Mouse (Mus musculus): Measurements from ENCODE around the gene Dop1a.

The Dop1a gene

GRCm38 (mm10) chr9:86466990-86467870 lies at the start of gene Dop1a:
Gene Dop1a (plus strand): TSS chr9:86467154.
- peak; percentile 93 to 94 for DNase-seq

DNA sequence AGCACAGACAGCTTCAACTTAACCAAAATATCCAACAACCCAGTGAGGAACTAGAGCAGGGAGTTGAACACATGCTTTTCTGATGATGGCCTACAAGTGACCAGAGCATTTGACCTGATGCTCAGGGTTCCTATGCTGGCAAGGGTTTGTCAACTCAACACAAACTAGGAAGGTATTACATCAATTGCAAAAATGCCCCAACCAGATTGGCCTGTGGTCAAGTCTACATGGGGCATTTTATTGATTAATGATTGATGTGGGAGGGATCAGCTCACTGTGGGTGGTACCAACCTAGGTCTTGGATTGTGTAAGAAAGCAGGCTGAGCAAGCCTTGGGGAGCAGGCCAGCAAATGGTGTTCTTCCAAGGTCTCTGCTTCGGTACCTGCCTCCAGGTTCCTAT lies 49.0 kb upstream of the Dop1a start:
- DNase-seq, result no peak

- no peak for DNase-seq
Observed at GRCm38 (mm10) chr9:86419366-86419765, 47.6 kb upstream of the Dop1a start.

DNA sequence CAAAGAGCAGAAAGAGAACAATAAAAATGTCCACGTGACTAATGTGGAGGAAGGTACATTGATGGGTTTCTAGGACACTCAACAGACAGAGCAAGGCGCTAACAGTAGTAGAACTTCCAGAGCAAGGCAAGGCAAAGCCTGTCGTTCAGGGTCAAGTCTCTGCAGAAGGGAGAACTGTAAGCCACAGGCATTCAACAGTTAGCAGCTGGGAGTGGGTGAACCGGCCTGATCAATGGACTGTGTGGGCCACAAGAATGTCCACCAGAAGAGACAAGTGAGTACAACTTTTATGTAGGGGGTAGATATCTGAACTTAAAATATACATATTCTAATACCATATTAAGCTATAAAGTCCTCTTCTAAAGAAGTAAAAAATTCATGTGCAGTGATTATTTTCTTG lies 43.6 kb upstream of the Dop1a start:
- no peak for DNase-seq

DNA sequence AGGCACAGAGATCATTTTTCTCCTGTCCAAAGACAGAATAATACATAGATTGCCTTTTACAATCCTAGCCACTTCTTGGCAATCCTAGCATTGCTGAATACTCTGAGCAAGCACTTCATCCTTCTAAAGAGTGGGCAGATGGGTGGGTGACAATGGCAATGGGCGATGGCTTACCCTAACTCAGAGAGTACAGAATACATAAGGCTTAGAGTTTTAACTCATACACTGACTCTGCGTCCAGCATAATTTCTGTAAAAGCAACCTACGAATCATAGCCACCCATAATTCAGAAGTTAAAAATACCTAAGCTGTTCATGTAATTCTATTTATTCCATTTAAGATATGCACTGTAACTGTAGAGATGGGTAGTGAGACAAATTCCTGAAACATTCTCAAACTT lies 31.4 kb upstream of the Dop1a start:
- no peak for DNase-seq

DNA sequence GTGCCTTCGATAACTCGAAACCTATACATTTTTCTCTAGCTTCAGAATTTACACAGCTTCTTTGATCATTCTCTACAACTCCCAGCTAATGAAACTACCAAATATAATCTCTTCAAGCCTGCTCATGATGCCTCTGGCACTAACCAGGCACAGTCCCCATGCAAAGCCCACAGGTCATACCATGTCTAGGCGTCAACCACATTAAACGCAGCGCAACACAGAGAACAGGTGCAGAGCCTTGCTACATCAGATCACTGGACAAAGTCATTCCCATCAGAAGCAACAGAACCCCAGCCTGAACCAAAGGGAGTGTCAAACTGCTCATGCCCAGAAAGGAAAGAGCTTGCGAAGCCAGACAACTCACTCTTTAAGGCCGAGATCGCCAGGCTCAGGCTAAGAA lies 30.3 kb upstream of the Dop1a start:
- no peak for DNase-seq

DNA sequence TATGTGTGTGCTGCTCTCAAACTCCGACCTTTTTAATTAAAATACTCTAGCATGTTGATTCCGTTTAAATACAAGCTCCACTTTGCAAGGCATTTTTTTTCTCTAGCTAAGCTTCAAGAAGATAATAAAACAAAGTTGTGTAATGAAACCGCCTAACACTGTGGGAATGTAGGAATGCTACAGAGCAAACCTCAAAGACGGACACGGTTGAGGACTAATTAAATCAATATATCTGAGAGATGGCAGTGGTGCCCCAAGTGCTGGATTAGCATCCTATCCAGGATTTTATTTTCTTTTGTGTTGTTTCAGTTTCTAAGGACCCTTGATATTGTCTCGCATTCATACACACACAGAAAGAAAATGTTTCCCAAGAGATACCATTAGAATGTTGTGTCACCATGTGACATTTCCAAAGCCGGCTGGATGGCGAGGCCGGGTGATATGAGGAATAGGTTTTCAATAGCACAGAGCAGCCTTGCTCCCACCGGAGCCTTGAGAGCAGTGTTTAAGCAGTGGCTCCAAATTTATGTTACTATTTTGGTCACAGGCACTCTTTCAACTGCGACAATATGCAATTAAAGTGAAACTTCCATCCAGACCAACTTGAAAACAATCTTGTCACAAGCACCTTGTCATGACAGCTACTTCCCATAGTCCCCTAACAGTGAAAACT lies 28.5 kb upstream of the Dop1a start:
- DNase-seq, result no peak

- no peak for DNase-seq
Observed at GRCm38 (mm10) chr9:86442248-86442647, 24.7 kb upstream of the Dop1a start.

DNA sequence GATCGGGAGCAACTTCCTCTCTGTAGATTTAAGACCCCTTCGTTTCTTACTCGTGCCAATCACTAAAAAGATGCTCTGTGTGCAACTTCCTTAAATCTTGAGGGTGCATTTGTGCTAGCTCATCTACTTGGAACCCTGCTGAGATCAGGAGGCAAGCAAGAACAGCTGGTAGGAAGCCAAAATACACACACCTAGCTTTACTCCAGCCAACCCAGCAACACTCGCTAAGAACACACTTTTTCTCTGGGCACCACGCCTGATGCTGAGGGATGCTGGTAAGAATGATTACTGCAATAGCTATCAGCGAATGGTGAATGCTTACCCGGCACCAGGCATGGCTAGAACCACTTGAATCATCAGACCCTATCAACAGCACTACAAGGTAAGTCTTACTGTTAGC lies 20.1 kb upstream of the Dop1a start:
- no peak for DNase-seq

GRCm38 (mm10) chr9:86447431-86447830 lies 19.5 kb upstream of the Dop1a start:
- DNase-seq, result no peak

DNA sequence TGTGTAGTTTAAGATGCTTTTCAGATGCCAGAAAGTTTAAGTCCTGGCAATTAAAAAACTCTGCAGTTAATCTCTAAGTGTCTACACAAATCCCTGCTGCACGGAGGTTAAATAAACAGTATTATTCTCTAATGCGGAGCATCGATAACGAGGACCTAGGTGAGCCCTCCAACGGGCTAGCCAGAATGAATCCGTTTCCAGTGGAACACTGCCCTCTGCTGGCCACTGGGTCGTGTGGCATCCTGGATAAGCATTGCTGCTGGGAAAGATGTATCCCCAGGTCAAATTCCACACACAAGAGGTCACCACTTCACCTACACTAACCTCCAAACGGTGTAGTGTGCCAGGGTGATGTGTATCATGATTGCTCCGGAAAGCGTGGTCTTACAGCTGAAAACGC lies 17.4 kb upstream of the Dop1a start:
- DNase-seq, result peak; percentile 59 to 78

DNA sequence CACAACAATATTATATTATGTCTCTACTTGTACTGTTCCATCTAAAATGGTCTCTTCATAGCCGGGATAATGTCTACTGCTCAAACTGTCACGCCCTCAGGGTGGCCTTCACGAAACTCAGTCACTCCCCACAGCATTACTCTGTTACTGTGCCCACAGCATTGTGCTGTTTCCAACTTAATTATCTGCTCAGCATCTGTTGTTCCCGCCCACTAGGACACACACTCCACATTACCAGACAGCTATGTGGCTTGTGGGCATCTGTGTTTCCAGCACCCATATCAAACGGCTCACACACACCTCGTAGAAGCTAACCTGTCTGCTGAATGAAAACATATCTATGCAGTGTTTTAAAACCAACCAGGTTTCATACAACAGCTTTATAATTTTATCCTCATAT lies 15.9 kb upstream of the Dop1a start:
- no peak for DNase-seq

DNA sequence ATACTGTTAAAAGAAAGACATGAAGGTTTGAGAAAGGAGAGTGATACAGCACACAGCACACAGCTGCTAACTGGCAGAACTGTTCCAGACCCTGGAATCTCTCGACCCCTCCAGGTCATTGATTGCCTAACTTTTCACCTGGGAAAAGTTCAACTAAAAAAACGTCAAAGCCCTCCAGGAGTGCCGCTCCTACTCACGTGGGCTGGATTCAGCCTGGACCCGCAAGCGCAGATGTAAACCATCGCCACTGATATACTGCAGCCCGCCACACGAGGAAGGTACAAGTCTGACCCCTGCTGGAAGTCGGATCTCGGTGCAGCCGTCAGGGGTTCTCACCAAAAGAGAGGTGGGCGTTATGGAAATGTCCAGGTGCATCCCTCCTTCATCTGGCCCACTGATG lies 15.3 kb upstream of the Dop1a start:
- peak; percentile 49 to 68 for DNase-seq

GRCm38 (mm10) chr9:86453626-86454025 lies 13.3 kb upstream of the Dop1a start:
- no peak for DNase-seq

DNA sequence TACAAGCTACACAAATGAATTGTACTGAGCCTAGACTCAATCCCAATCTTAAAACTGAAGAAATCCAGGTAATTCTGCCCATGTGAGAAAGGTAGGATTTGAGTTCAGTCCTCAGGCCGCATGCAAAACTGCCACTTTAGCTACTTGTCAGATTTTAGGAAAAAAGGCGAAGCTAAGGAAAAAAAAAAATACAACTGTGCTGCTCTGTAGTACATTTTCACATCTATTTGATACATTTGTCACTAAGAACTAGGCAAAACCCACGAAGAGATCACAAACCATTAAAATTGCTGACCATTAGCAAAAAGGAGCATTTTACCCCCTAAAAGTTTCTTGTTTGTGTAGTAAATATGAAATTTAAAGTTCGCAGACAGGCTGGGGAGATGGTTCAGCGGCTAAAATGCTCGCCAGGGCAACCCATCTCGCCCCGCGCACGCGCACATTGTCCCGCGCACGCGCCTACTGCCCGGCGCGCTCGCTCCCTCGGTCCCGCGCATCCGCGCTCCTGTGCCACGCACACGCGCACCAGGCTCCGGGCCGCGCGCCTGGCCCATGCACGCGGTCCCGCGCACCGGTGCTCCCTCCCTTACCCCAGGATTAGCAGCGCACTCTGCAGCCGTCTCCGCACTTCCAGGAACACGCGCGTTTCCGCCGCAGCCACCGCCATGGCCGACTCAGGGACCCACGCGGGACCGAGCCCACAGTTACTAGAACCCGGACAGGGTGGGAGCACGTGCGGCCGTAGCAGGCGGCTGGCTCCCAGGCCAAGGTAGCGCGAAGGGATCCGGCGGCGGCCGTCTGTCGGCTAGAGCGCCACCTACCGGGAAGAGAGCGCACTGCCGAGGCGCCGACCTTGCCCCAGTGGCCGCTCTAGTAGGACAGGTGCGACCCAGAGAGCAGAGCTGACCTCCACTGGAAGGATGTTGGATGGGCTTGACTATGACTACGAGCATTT lies 2.5 kb upstream of the Dop1a start, which contains the start of gene Ube2cbp:
Gene Ube2cbp (minus strand): TSS at position 800 of the 955 bp plus-strand sequence.
- DNase-seq, result peak; percentile 88 to 90

- no peak for DNase-seq
Observed at GRCm38 (mm10) chr9:86475956-86476355, 9.0 kb downstream of the Dop1a start.

DNA sequence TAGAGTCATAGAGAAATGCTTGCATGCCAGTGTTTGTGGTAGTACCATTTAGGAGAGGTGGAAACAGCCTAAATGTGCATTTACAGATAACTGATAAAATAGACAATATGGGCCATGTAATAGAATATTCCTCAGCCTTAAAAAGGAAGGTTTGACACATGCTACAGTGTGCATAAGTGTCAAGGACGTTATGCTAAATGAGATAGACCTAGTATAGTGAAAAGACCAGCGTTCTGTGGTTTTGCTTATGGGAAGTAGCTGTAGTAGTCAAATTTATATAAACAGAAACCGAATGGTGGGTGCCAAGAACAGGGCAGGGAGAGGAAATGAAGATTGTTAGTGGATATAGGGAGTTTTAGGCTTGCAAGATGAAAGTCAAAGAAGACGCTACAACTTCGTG lies 9.8 kb downstream of the Dop1a start:
- no peak for DNase-seq

DNA sequence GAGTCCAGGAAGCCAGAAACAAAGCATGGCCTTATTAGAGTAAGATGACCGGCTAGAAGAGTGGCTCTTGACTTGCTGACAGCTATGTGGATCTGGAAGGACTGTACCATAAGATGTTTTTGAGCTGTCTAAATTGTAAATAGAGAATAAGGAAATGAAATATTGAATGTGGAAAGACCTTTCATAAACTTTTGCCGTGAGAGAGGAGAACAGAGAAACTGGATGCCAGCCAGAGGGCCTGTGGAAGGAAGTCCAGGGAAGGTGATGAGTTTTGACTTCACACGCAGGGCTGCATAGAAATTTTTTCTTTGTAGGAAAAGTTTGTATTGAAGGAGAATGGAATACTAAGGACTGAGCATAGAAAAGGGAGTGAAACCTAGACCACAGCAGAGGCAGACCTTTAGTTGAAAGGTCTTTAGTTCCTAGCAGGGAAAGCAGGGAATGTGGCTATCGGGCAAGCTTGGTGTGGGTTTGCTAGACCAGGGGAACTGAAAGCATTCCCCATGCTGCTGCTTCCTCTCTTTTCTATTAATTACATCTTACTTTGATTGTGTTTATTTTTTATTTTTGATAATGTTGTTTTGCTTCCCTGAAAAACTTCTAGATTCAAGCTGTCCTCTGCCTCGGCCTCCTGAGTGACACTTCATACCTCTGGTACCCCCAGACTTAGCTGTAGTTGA lies 11.6 kb downstream of the Dop1a start:
- no peak for DNase-seq

GRCm38 (mm10) chr9:86482236-86482635 lies 15.3 kb downstream of the Dop1a start:
- no peak for DNase-seq

DNA sequence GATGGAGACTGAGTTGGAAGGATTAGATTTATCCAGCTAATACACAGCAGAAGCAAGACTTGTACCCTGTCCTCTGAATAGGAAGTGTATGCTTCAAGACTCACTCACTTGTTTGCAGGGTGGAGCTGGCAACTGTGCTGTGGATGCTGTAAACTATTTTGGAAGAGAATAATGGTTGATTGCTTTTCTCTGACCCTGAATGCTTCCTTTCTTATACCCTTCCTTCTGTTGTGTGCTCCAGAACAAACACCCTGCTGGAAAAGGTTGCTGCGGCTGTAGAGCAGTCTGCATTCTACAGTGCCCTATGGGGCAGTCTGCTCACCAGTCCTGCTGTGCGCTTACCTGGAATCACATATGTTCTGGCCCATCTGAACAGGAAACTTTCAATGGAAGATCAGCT lies 24.8 kb downstream of the Dop1a start:
- DNase-seq, result no peak

DNA sequence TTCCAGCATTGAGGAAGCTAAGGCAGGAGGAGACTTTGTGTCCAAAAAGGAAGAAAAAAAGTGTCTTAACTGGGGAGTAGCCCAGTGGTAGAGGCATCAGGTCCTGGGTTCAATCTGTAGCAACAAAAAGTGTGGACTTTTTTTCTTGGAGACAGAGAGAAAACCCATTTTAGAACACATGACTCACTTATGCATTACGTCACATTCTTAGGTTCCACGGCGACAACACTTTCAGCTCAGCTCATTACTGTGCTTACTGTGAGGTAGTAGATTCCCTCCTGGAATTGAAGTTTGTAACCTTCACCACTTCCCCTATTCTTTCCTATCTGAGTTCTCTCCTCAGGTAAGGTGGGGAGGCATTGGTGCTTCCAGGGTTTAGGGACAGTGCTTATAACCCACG lies 29.3 kb downstream of the Dop1a start:
- DNase-seq, result no peak

- DNase-seq, result no peak
Observed at GRCm38 (mm10) chr9:86499083-86499482, 32.1 kb downstream of the Dop1a start.

DNA sequence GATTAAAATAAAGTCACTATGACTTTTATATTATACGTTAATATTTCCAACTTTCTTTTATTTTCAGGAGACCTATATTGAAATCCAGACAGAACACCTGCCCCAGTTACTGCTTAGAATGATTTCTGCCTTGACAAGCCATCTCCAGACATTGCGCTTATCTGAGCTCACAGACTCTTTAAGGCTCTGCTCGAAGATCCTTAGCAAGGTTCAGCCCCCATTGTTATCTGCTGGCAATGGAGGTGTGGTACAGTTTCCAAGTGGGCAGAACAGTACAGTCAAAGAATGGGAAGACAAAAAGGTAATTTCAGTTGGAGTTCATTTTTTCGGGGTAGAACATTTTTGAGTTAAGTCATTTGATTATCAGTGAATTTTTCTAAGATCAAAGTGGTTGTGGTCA lies 40.5 kb downstream of the Dop1a start:
- DNase-seq, result no peak
